Mouse (Mus musculus) midbrain, postnatal 0 days (tissue): Measurements from ENCODE around the gene Calhm2. TPM values are rescaled to one million over a fixed set of nuclear protein-coding genes. Genes with fewer than 3 reads are reported as not detected.

Experiments
- ATAC-seq: fragments of 200-750 bp; cut with Nextera tagmentation; 2 replicates; pipeline ENCODE4 v1.8.0; 2017; ENCODE audit warnings: moderate number of reproducible peaks, mild to moderate bottlenecking, moderate TSS enrichment, moderate library complexity; ENCODE audit not compliant: low FRiP score
- DNase-seq: peaks from one replicate; pipeline ENCODE4 v3.0.0-alpha.2; 2015; ENCODE audit warnings: low spot score
- H3K27ac ChIP-seq: fragments of 300-500 bp; sonication (generic); 2 replicates; pipeline ENCODE4 v1.5.1; 2014; ENCODE audit warnings: low read depth, mild to moderate bottlenecking, low read length, mixed read lengths
- H3K27me3 ChIP-seq: fragments of 300-500 bp; sonication (generic); 2 replicates; pipeline ENCODE4 v1.6.1; 2014; ENCODE audit warnings: low read length, control low read depth, mixed read lengths; ENCODE audit not compliant: insufficient read depth
- H3K36me3 ChIP-seq: fragments of 300-500 bp; sonication (generic); 2 replicates; pipeline ENCODE4 v1.6.1; 2014; ENCODE audit warnings: low read length, control low read depth, mixed read lengths; ENCODE audit not compliant: insufficient read depth
- H3K4me1 ChIP-seq: fragments of 300-500 bp; sonication (generic); 2 replicates; pipeline ENCODE4 v1.6.1; 2014; ENCODE audit warnings: mild to moderate bottlenecking, control low read depth, antibody characterized with exemption, low read length, mixed read lengths; ENCODE audit not compliant: insufficient read depth
- H3K4me2 ChIP-seq: fragments of 300-500 bp; sonication (generic); 2 replicates; pipeline ENCODE4 v1.6.1; 2014; ENCODE audit warnings: low read depth, mild to moderate bottlenecking, low read length, mixed read lengths; ENCODE audit not compliant: poor library complexity, severe bottlenecking
- H3K4me3 ChIP-seq: fragments of 300-500 bp; sonication (generic); 2 replicates; pipeline ENCODE4 v1.5.1; 2014; ENCODE audit warnings: low read depth, mild to moderate bottlenecking, low read length, moderate library complexity
- H3K9ac ChIP-seq: fragments of 300-500 bp; sonication (generic); replicated peaks from 2 replicates; pipeline ENCODE4 v1.6.1; 2014; ENCODE audit warnings: mild to moderate bottlenecking, low read length, moderate library complexity, mixed read lengths; ENCODE audit not compliant: poor library complexity, severe bottlenecking
- H3K9me3 ChIP-seq: fragments of 300-500 bp; sonication (generic); 2 replicates; pipeline ENCODE4 v1.6.1; 2016; ENCODE audit warnings: low read length, control low read depth
- CTCF ChIP-seq: IDR thresholded peaks from 2 replicates; pipeline ENCODE4 v1.5.1; 2016; ENCODE audit warnings: antibody characterized with exemption, mild to moderate bottlenecking
- WGBS: fragments of 180-500 bp; shearing (Covaris S2); extraction: QIAGEN DNeasy Blood & Tissue Kit; methylation state at CpG from one replicate; pipeline ENCODE4 v1.1.7; 2014; 5-methylcytosine and 5-hydroxymethylcytosine counted together
- polyA plus RNA-seq: library from polyadenylated mRNA; unstranded; fragments of >200 nt; fragmentation: Nextera tagmentation; extraction: Ambion mirVana; gene quantifications from 2 replicates; pipeline ENCODE4 v1.2.1, GENCODE M21; 2015
- total RNA-seq: library from RNA; depleted of rRNA; stranded (reverse); fragments of >200 nt; gene quantifications from 2 replicates; pipeline ENCODE4 v1.2.3, GENCODE M21; 2014

Calhm2 gene
- total and polyA plus RNA-seq, 2 experiments from 2014 or later = 0.77 to 1.0 TPM

- DNase-seq (peak; percentile 64), ATAC-seq (no peak)
- Histone ChIP-seq H3K9me3 (no peaks in the 10 kb centered on the region), H3K4me3 (no peak overlapping the region), H3K9ac (no peak overlapping the region), H3K27me3 (no peaks in the 10 kb centered on the region), H3K4me1 (no peaks in the 10 kb centered on the region), H3K27ac (no peak overlapping the region), H3K4me2 (no peak overlapping the region), H3K36me3 (peaks cover 21% of the 10 kb centered on the region)
- 41% methylated on average over 4 of the region's 4 CpGs for WGBS
- peak; percentile 90 for TF ChIP-seq CTCF
These were observed 17.0 kb downstream of the Calhm2 start for GRCm38 (mm10) chr19:47121054-47121453.

GRCm38 (mm10) chr19:47118634-47119033 lies 19.5 kb downstream of the Calhm2 start:
- no peak overlapping the region for H3K4me3 ChIP-seq
- no peak for ATAC-seq
- no peak overlapping the region for H3K4me2 ChIP-seq
- no peaks in the 10 kb centered on the region for H3K9me3 ChIP-seq
- no peaks in the 10 kb centered on the region for H3K27me3 ChIP-seq
- 69% methylated on average over 2 of the region's 2 CpGs for WGBS
- no peak for DNase-seq
- H3K9ac ChIP-seq = no peak overlapping the region
- no peak overlapping the region for H3K27ac ChIP-seq
- peaks cover 26% of the 10 kb centered on the region for H3K36me3 ChIP-seq
- TF ChIP-seq CTCF = no peak
- no peaks in the 10 kb centered on the region for H3K4me1 ChIP-seq

DNA sequence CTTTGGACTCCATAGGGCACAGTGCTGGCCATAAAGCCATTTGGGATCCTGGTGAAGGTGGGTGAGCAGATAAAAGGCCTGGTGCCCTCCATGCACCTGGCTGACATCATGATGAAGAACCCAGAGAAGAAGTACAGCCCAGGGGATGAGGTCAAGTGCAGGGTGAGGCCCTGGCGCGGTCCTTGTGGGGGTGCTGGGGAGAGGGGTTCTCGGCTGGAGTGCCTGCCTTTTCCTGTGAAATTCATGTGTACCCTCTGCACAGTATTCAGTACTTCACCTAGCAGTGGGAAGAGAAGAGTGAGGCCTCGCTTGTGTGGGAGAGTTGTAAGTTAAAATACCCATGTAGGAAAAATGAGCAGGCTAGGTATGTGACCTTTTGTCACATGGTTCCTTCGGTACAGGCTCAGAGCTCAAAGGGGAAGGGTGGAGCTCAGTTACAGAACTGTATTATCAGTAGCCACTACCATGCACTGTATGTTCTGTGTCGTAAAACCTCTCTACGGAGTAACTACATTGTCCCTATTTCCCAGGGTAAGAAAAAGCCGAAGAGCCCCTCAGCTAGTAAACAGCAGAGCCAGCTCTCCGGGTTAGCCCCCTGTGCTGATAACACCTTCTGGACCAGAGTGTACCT lies 33.3 kb downstream of the Calhm2 start:
- Histone ChIP-seq H3K9ac (no peak overlapping the region), H3K4me3 (no peak overlapping the region), H3K36me3 (peaks cover 84% of the 10 kb centered on the region), H3K27ac (no peak overlapping the region), H3K4me2 (no peak overlapping the region), H3K4me1 (no peaks in the 10 kb centered on the region), H3K27me3 (no peaks in the 10 kb centered on the region), H3K9me3 (no peaks in the 10 kb centered on the region)
- DNase-seq (no peak), ATAC-seq (no peak)
- 93% methylated on average over 9 of the region's 9 CpGs for WGBS
- no peak for TF ChIP-seq CTCF

DNA sequence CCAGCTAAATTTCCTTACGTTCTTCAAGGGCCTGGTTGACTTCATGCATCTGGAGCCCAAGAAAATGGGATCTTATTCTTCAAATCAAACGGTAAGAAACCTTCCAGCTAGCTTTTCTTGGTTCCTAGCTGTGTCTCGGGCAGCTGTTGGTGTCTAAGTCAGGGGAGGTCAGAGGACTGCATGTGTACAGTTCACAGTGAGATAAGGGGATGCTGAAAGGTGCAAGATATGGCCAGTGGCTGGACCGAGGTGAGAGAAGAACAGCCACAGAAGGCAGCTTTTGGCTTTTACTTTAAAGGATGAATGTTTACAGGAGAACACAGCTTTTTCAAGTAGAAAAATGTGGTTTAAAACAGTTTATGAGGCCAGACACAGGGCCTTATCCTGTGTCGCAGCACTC lies 37.0 kb downstream of the Calhm2 start:
- H3K4me2 ChIP-seq = no peak overlapping the region
- H3K4me3 ChIP-seq = no peak overlapping the region
- H3K4me1 ChIP-seq = no peaks in the 10 kb centered on the region
- WGBS = 94% methylated on average over 5 of the region's 5 CpGs
- no peaks in the 10 kb centered on the region for H3K27me3 ChIP-seq
- DNase-seq = no peak
- no peak for TF ChIP-seq CTCF
- no peaks in the 10 kb centered on the region for H3K9me3 ChIP-seq
- no peak for ATAC-seq
- no peak overlapping the region for H3K27ac ChIP-seq
- peaks cover 71% of the 10 kb centered on the region for H3K36me3 ChIP-seq
- no peak overlapping the region for H3K9ac ChIP-seq

DNA sequence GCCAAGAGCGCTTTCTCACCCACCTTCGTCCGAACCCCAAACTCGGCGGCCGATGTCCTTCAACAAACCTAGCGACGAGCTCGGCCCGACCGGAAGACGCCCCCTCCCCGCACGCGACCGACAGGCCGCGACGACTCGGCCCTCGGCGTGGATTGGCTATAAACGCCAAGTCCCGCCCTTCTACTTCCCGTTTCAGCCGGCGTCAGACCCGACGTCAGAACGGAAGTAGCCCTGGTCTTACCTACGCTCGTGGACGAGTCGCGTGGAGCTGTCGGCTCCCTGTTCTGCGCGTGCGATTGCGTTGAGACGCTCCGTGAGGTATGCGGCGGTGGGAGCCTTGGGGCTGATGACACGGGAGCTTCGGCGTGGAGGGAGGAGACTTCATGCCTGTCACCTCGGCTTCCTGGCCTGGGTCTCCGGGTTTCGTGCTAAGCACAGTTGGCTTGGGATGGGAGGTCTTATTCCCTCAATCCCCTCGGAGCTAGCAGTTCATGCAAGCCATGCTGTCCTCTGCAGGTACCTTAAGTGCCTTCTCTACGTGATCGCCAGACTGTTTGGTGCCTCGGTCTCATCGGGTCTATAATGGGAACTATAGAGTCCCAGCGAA lies 47.4 kb downstream of the Calhm2 start, which contains the start of the genes Usmg5 and Pdcd11:
Usmg5 (minus strand) TSS at position 98 of the 607 bp plus-strand sequence.
Pdcd11 (plus strand) TSS at position 219 of the 607 bp plus-strand sequence.
- peak within 1 kb of the TSS; percentile 84 for H3K4me2 ChIP-seq
- H3K4me1 ChIP-seq = peaks cover 8% of the 10 kb centered on the region
- DNase-seq (peak; percentile 98), ATAC-seq (peak; percentile 98)
- H3K9me3 ChIP-seq = no peaks in the 10 kb centered on the region
- H3K27ac ChIP-seq = peak within 1 kb of the TSS; percentile 93
- no peaks in the 10 kb centered on the region for H3K27me3 ChIP-seq
- TF ChIP-seq CTCF = no peak
- H3K9ac ChIP-seq = peak within 1 kb of the TSS; percentile 97
- peaks cover 17% of the 10 kb centered on the region for H3K36me3 ChIP-seq
- under 1% methylated on average over 56 of the region's 56 CpGs for WGBS
- H3K4me3 ChIP-seq = peak within 1 kb of the TSS; percentile 86
